Mouse (Mus musculus) WW6 (cell line): Measurements from ENCODE around the gene Ifnar2.

Experiments used
- DNase-seq: peaks from one replicate; pipeline ENCODE4 v3.0.0-alpha.2; 2013; ENCODE audit warnings: low read depth, low spot score

The Ifnar2 gene

GRCm38 (mm10) chr16:91358555-91358954, 14.0 kb upstream of the Ifnar2 start:
- no peak for DNase-seq

GRCm38 (mm10) chr16:91359531-91359930, 13.1 kb upstream of the Ifnar2 start:
- DNase-seq: no peak

GRCm38 (mm10) chr16:91360162-91360561, 12.4 kb upstream of the Ifnar2 start:
- no peak for DNase-seq

- no peak for DNase-seq
Measured at GRCm38 (mm10) chr16:91362006-91362405, 10.6 kb upstream of the Ifnar2 start.

GRCm38 (mm10) chr16:91362616-91363272, 9.8 kb upstream of the Ifnar2 start:
- DNase-seq: no peak

GRCm38 (mm10) chr16:91363483-91363882, 9.1 kb upstream of the Ifnar2 start:
- no peak for DNase-seq

GRCm38 (mm10) chr16:91366567-91366966, 6.0 kb upstream of the Ifnar2 start:
- no peak for DNase-seq

GRCm38 (mm10) chr16:91367066-91367465, 5.5 kb upstream of the Ifnar2 start:
- DNase-seq: no peak

GRCm38 (mm10) chr16:91373473-91374252, 1.1 kb downstream of the Ifnar2 start:
- no peak for DNase-seq

GRCm38 (mm10) chr16:91374253-91374634, 1.7 kb downstream of the Ifnar2 start:
- DNase-seq: no peak

GRCm38 (mm10) chr16:91376701-91377100, 4.1 kb downstream of the Ifnar2 start:
- DNase-seq: no peak

- DNase-seq: no peak
Measured at GRCm38 (mm10) chr16:91378431-91378986, 5.9 kb downstream of the Ifnar2 start.

GRCm38 (mm10) chr16:91378991-91379390, 6.4 kb downstream of the Ifnar2 start:
- DNase-seq: no peak

- DNase-seq: no peak
Measured at GRCm38 (mm10) chr16:91379412-91379811, 6.8 kb downstream of the Ifnar2 start.

- DNase-seq: no peak
Measured at GRCm38 (mm10) chr16:91380151-91380550, 7.6 kb downstream of the Ifnar2 start.

GRCm38 (mm10) chr16:91381606-91382005, 9.0 kb downstream of the Ifnar2 start:
- no peak for DNase-seq

- DNase-seq: no peak
Measured at GRCm38 (mm10) chr16:91382261-91382790, 9.7 kb downstream of the Ifnar2 start.

GRCm38 (mm10) chr16:91384221-91384620, 11.6 kb downstream of the Ifnar2 start:
- no peak for DNase-seq

- DNase-seq: no peak
Measured at GRCm38 (mm10) chr16:91385621-91386020, 13.0 kb downstream of the Ifnar2 start.

- no peak for DNase-seq
Measured at GRCm38 (mm10) chr16:91386419-91387120, 14.0 kb downstream of the Ifnar2 start.

GRCm38 (mm10) chr16:91387121-91387486, 14.5 kb downstream of the Ifnar2 start:
- no peak for DNase-seq

GRCm38 (mm10) chr16:91390100-91390499, 17.5 kb downstream of the Ifnar2 start:
- DNase-seq: no peak
